Mouse (Mus musculus): ENCODE results near the gene Mmp17.

GRCm38 (mm10) chr5:129545787-129546186 lies 38.2 kb upstream of the Mmp17 start:
- TF ChIP-seq CTCF (conservative IDR thresholded peaks at IDR 0.05; ENCODE audit: low read length) = no peak
- TF ChIP-seq NANOG (IDR thresholded peaks at IDR 0.05; ENCODE audit: borderline replicate concordance, low read length) = no peak

Measured in E14TG2a.4 (cell line).